Mouse (Mus musculus) frontal cortex, adult 2 months (tissue): ENCODE measurements around the gene Erbin. TPM values are rescaled to one million over a fixed set of nuclear protein-coding genes. Genes with fewer than 3 reads are reported as not detected.
A peak's percentile ranks its signal among the peaks of the same experiment; 100 is the strongest.

Experiments
- DNase-seq, 2 experiments: peaks; one replicate each; pipeline ENCODE4 v3.0.0; 2022; ENCODE audit warnings: low spot score in 1 of 2; ENCODE audit errors: extremely low spot score in 1 of 2
- polyA plus RNA-seq: library from polyadenylated mRNA; depleted of rRNA; stranded (reverse); fragments of >200 nt; gene quantifications from 2 replicates; pipeline ENCODE4 v1.2.3, GENCODE M21; 2012; rRNA removed

Erbin gene
- polyA plus RNA-seq, 1 experiment: 29.4 TPM

GRCm38 (mm10) chr13:103822270-103822669, 98.0 kb downstream of the Erbin start:
- no peak for DNase-seq

- no peak for DNase-seq
These were observed 100.9 kb downstream of the Erbin start for GRCm38 (mm10) chr13:103819377-103819776.

GRCm38 (mm10) chr13:103817935-103818334, 102.4 kb downstream of the Erbin start:
- no peak for DNase-seq

GRCm38 (mm10) chr13:103807464-103807863, 112.8 kb downstream of the Erbin start:
- no peak for DNase-seq

- peak; percentile 69 to 76 for DNase-seq
These were observed 114.0 kb downstream of the Erbin start for GRCm38 (mm10) chr13:103806210-103806851.

- no peak for DNase-seq
These were observed 116.6 kb downstream of the Erbin start for GRCm38 (mm10) chr13:103803721-103804120.

GRCm38 (mm10) chr13:103801021-103801420, 119.3 kb downstream of the Erbin start:
- no peak for DNase-seq

GRCm38 (mm10) chr13:103794688-103795543, 125.4 kb downstream of the Erbin start:
- no peak for DNase-seq

GRCm38 (mm10) chr13:103779922-103780585, 140.3 kb downstream of the Erbin start:
- peak in 1 of 2 experiments; percentile 74 for DNase-seq

- DNase-seq: no peak
These were observed 143.2 kb downstream of the Erbin start for GRCm38 (mm10) chr13:103777126-103777525.

GRCm38 (mm10) chr13:103774119-103774757, 146.1 kb downstream of the Erbin start, which contains the start of gene Srek1:
Gene Srek1, minus strand, starts transcription at chr13:103774608.
- peak; percentile 84 to 96 for DNase-seq

GRCm38 (mm10) chr13:103773407-103774118, 146.8 kb downstream of the Erbin start:
- DNase-seq: no peak

- DNase-seq: no peak
These were observed 147.4 kb downstream of the Erbin start for GRCm38 (mm10) chr13:103772917-103773316.

- DNase-seq: no peak
These were observed 149.5 kb downstream of the Erbin start for GRCm38 (mm10) chr13:103770821-103771220.

Other genes starting within 250 kb of the Erbin start
- gene Srek1, start 145.9 kb downstream of the Erbin start, polyA plus RNA-seq: 82.7 and 91.5 TPM in 2 replicates
- gene Nln, start 189.1 kb upstream of the Erbin start, polyA plus RNA-seq: 14.6 and 19.0 TPM in 2 replicates
- 67.1 and 69.9 TPM in 2 replicates for gene Sgtb, start 189.2 kb upstream of the Erbin start, polyA plus RNA-seq